In genomic region chr9:76235945-76236503, GRCm38 (mm10) we compare ENCODE assay signal across 8 mouse cellular contexts. TPM values are rescaled to one million over a fixed set of nuclear protein-coding genes. Genes with fewer than 3 reads are reported as not detected.
DNase-seq lines count a peak whose midpoint lies in the region; ATAC-seq lines count a peak whose summit lies in the region.

No protein-coding gene starts in this region.

- ATAC-seq in common myeloid progenitor, adult 5-6 weeks (replicated peaks; ENCODE audit: low read depth, poor library complexity, severe bottlenecking): peak; percentile 58
- ATAC-seq in inflammation-experienced regulatory T-cells, adult 6 months: peak; percentile 32
- ATAC-seq in stomach, embryonic 14.5 days (ENCODE audit: insufficient number of reproducible peaks, insufficient read depth, low FRiP score, low read depth): peak; percentile 81; the same call in 1 of the 2 replicates

- peak overlapping the region; percentile 74 for H3K27ac ChIP-seq in stomach, embryonic 14.5 days (ENCODE audit: low read length)

- WGBS in stomach, embryonic 14.5 days: 3% methylated on average over 14 of the region's 14 CpGs

- H3K4me1 ChIP-seq in stomach, embryonic 14.5 days (ENCODE audit: control insufficient read depth, insufficient read depth, low read length): no peaks in the 10 kb centered on the region

- H3K27me3 ChIP-seq in stomach, embryonic 14.5 days (ENCODE audit: control insufficient read depth, insufficient read depth, low read length): no peaks in the 10 kb centered on the region

- intact Hi-C loops in gastrocnemius, postnatal 14 days (cut with DNase I; ENCODE audit: low total_unique reads): loop anchor here (10.0 kb wide), 1 partner anchor 471 kb away; no protein-coding TSS in a partner anchor

- H3K4me3 ChIP-seq in stomach, embryonic 14.5 days (ENCODE audit: low read depth, low read length): peak overlapping the region; percentile 31

- H3K9ac ChIP-seq in stomach, embryonic 14.5 days (replicated peaks; ENCODE audit: low read depth, low read length): 0 out of 2 replicates have a peak overlapping the region, but pooled peaks have one; percentile 4

- peak; percentile 4 for DNase-seq in right cerebral cortex, postnatal 25 days
- DNase-seq in right cerebral cortex, postnatal 36 days (ENCODE audit: low spot score in 2 of 2): no peak
- DNase-seq in gastrocnemius, postnatal 14 days: peak; percentile 17
- DNase-seq in lung, postnatal 36 days: peak; percentile 4
- no peak for DNase-seq in ovary, postnatal 36 days (ENCODE audit: low spot score)

- H3K36me3 ChIP-seq in stomach, embryonic 14.5 days (ENCODE audit: control insufficient read depth, insufficient read depth, low read length): no peaks in the 10 kb centered on the region

- H3K9me3 ChIP-seq in stomach, embryonic 14.5 days (ENCODE audit: control insufficient read depth, low read depth, low read length): no peaks in the 10 kb centered on the region

- peak overlapping the region; percentile 71 for H3K4me2 ChIP-seq in stomach, embryonic 14.5 days (replicated peaks; ENCODE audit: low read depth, low read length)

RNA-seq across cellular contexts. Expression of gene Gfral, which starts 22.6 kb away (rescaled TPM):
- not detected in 2 replicates for total RNA-seq in common myeloid progenitor, adult 5-6 weeks (2017)
- total RNA-seq in gastrocnemius, postnatal 14 days (2021): not detected
- polyA plus RNA-seq in inflammation-experienced regulatory T-cells, adult 6 months (2017; shearing (Covaris generic)): not detected
- polyA plus RNA-seq in stomach, embryonic 14.5 days (2014; fragmentation: Nextera tagmentation; extraction: Ambion mirVana): not detected in 2 replicates

Comparison
In these comparisons a context has a peak if more than half of its experiments do, and no peak if none do; other contexts are left out.
1. DNase-seq: peak in right cerebral cortex, postnatal 25 days (single experiment), gastrocnemius, postnatal 14 days (single experiment) and lung, postnatal 36 days (single experiment); none in right cerebral cortex, postnatal 36 days (0 of 2) and ovary, postnatal 36 days (single experiment).
2. Peak in every context shown above with its lines, with median percentiles within 50 percentile points of each other: ATAC-seq.